Mouse (Mus musculus) embryonic fibroblast, embryonic 13.5 days (primary cell): ENCODE measurements around the gene Epor. TPM values are rescaled to one million over a fixed set of nuclear protein-coding genes. Genes with fewer than 3 reads are reported as not detected.

Experiments
- H3K27ac ChIP-seq: 2 replicates; pipeline ENCODE4 v1.5.1; 2012; ENCODE audit warnings: low read length, control low read depth, inconsistent platforms; ENCODE audit not compliant: insufficient read depth
- H3K4me1 ChIP-seq: 2 replicates; pipeline ENCODE4 v1.6.1; 2011; ENCODE audit warnings: low read length; ENCODE audit not compliant: control insufficient read depth, insufficient read depth
- H3K4me3 ChIP-seq: 2 replicates; pipeline ENCODE4 v1.5.1; 2011; ENCODE audit warnings: mild to moderate bottlenecking, control low read depth, low read length; ENCODE audit not compliant: insufficient read depth
- CTCF ChIP-seq: IDR thresholded peaks from 2 replicates; pipeline ENCODE4 v1.5.1; 2011; ENCODE audit warnings: mild to moderate bottlenecking, control low read depth, low read length, moderate library complexity, borderline replicate concordance; ENCODE audit not compliant: insufficient read depth
- POLR2A ChIP-seq: IDR thresholded peaks from 2 replicates; pipeline ENCODE4 v1.6.1; 2011; ENCODE audit warnings: low read depth, mild to moderate bottlenecking, control low read depth, low read length, moderate library complexity
- polyA plus RNA-seq: library from polyadenylated mRNA; stranded (reverse); fragments of >200 nt; gene quantifications from 2 replicates; pipeline ENCODE4 v1.2.4, GENCODE M21; 2011; ENCODE audit warnings: low read depth; ENCODE audit not compliant: missing spikeins, insufficient read length

The Epor gene
- polyA plus RNA-seq, 1 experiment: not detected

- TF ChIP-seq POLR2A (no peak), CTCF (no peak)
- Histone ChIP-seq H3K27ac (no peak overlapping the region), H3K4me3 (no peak overlapping the region), H3K4me1 (no peaks in the 10 kb centered on the region)
Measured at GRCm38 (mm10) chr9:21992227-21992626, 28.9 kb upstream of the Epor start.

- Histone ChIP-seq H3K27ac (no peak within 1 kb of the TSS), H3K4me1 (no peaks in the 10 kb centered on the region), H3K4me3 (peak within 1 kb of the TSS; percentile 31)
- TF ChIP-seq CTCF (no peak), POLR2A (peak; percentile 60)
Measured at GRCm38 (mm10) chr9:21989230-21990110, 26.2 kb upstream of the Epor start, which contains the start of gene Rgl3. Gene Rgl3 (minus strand): TSS chr9:21989446.

GRCm38 (mm10) chr9:21988421-21989101 is 25.3 kb upstream of the Epor start:
- H3K4me1 ChIP-seq: no peaks in the 10 kb centered on the region
- peak overlapping the region; percentile 31 for H3K4me3 ChIP-seq
- no peak for TF ChIP-seq POLR2A
- TF ChIP-seq CTCF: no peak
- H3K27ac ChIP-seq: no peak overlapping the region

DNA sequence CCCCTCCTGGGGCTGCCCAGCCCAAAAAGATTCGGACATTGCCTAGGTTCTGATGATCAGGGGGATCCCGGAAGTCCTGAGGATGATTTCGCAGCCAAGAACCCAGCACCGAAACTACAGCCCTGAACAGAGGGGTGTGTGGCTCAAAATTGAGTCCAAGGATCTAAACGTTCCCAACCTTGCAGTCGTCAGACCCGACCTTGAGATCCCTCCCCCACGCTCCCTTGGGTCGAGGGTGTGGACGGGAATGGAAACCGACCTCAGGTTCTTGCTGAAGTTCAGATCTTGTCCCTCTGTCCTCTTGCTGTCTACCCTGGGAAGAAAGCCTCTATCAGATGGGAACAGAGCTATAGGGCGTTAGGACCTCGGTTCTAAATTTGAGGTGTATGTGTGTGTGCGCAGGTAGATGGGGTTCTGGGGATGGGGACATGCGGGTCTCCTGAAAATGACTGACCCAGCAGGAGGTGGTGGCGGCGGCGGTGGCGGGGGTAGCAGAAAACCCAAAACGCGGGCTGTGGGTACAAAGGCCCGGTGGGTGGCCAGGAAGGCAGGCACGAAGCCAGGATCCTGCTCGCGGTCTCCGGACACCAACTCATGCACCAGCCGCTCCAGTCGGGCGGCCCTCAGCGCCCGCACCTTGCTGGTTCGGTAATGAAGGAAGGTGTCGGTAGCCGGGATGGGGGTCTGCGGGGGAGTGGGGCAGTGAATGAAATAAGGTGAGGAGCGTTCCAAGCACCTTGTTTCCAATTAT is 24.5 kb upstream of the Epor start:
- no peaks in the 10 kb centered on the region for H3K4me1 ChIP-seq
- H3K4me3 ChIP-seq: no peak overlapping the region
- H3K27ac ChIP-seq: no peak overlapping the region
- no peak for TF ChIP-seq CTCF
- no peak for TF ChIP-seq POLR2A

DNA sequence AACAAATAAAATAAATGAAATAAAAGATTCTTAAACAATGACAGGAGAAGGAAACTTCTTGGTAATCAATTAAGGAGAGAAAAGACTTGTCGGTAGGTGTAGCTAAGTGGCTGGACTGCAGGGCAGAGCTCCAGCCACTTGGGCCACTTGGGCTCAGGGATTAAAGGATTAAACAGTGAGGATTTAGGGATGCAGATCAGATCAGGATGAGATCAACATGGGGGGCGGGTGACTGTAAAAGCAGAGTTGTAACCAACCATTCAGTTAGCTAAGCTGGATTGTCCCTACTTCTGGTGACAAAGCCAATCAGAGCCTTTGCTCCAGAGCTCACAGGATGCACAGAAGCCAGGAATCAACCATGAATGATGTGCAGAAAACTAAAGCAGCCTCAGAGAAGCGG is 20.6 kb upstream of the Epor start:
- no peak overlapping the region for H3K27ac ChIP-seq
- TF ChIP-seq CTCF (no peak), POLR2A (no peak)
- no peak overlapping the region for H3K4me3 ChIP-seq
- no peaks in the 10 kb centered on the region for H3K4me1 ChIP-seq

DNA sequence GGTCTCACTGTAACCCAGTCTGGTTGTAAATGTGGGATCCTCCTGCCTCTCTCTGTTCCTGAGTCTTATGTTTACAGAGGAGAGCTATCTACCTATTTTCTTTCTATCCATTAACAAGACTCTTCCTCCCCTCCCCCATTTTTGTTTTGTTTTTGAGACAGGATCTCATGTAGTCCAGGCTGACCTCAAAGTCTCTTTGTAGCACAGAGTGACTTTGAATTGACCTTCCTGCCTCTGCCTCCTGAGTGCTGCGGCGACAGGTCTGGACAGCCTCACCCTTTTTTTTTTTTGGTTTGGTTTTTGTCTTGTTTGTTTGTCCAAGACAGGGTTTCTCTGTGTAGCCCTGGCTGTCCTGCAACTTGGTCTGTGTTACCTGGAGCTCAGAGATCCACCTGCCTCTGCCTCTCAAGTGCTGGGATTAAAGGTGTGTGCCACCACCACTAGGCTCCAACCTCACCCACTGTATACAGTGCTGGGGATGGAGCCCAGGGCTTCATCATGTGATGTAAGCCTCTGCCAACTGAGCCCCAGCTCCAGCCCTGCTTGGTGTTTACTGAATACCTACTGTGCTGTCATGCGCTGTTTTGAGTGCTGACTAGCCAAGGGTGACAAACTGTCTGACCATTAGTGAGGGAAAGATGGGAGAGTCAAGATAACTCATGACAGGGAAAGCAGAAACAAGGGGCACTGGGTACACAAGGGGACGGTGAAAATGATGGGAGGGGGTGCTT is 15.3 kb upstream of the Epor start:
- TF ChIP-seq CTCF: no peak
- no peak for TF ChIP-seq POLR2A
- Histone ChIP-seq H3K4me1 (no peaks in the 10 kb centered on the region), H3K4me3 (no peak overlapping the region), H3K27ac (no peak overlapping the region)

- Histone ChIP-seq H3K27ac (no peak overlapping the region), H3K4me1 (no peaks in the 10 kb centered on the region), H3K4me3 (no peak overlapping the region)
- TF ChIP-seq CTCF: peak; percentile 47; the same call in 1 of the 2 replicates
- no peak for TF ChIP-seq POLR2A
Measured at GRCm38 (mm10) chr9:21977972-21978371, 14.7 kb upstream of the Epor start.

- Histone ChIP-seq H3K4me3 (no peak overlapping the region), H3K27ac (no peak overlapping the region), H3K4me1 (no peaks in the 10 kb centered on the region)
- TF ChIP-seq CTCF (no peak), POLR2A (no peak)
Measured at GRCm38 (mm10) chr9:21977331-21977730, 14.0 kb upstream of the Epor start.

GRCm38 (mm10) chr9:21976626-21977175 is 13.4 kb upstream of the Epor start:
- Histone ChIP-seq H3K27ac (no peak overlapping the region), H3K4me3 (no peak overlapping the region), H3K4me1 (no peaks in the 10 kb centered on the region)
- TF ChIP-seq POLR2A: no peak
- no peak for TF ChIP-seq CTCF
